Mouse (Mus musculus): ENCODE results near the gene Nyap2.
"Not testable (repeated sequence)": the region's sequence is repeated elsewhere in the genome, so short reads cannot be mapped to it uniquely, and the experiment has no call there.

The Nyap2 gene

DNA sequence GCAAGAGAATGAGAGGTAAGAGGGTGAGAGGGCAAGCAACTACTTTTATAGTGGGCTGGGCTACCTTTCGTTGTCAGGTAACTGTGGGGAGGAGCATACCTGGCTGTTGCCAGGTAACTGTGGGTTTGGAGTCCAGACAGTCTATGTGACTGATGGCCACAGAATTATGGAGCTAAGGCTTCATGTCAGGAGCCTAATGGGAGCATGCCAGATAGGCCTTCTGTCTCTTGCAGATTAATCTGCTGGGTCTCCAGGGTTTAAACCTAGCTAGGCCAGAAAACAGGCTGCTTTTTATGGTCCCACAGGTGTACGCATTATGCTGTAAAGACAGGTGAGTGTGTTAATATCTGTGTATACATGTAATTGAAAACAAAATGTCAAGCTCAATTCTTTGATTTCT lies 132.8 kb downstream of the Nyap2 start:
- DNase-seq: no peak

DNA sequence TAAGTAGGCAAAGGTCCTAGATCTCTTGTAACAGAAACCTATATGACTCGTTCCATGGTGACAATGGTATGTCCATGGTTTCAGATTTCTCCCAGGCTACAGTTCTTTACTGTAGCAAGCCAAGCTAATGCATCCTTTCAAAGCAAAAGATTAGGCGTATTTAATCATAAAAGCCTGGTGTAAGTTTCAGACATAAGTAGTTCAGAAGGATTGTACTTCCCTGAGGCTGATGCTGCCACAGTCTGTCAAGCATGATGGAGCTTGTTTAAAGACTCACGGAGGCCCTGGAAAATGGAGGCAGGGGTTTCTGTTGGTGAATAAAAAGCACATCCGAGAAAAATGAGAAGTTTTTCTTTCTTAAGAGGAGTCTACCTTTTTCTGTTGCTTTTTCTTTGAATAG lies 134.7 kb downstream of the Nyap2 start:
- DNase-seq: no peak

DNA sequence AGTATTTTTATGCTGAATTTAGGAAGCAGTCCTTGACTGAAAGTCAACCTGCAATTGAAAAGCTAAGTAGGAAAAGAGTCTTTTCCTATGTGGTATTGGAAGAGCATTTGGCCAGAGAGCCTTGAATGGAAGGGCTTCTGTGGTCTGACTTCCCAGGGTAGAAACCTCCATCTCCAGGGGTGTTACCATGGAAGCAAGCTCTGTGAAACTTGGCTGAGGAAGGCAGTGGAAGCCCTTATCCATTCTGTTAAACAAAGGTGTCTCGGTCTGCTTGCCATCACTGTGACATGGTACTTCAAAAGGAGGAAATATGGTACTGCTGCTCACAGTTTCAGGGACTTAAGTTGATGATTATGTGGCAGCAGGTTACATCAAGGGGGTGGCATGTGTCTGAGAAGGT lies 143.0 kb downstream of the Nyap2 start:
- DNase-seq: no peak

DNA sequence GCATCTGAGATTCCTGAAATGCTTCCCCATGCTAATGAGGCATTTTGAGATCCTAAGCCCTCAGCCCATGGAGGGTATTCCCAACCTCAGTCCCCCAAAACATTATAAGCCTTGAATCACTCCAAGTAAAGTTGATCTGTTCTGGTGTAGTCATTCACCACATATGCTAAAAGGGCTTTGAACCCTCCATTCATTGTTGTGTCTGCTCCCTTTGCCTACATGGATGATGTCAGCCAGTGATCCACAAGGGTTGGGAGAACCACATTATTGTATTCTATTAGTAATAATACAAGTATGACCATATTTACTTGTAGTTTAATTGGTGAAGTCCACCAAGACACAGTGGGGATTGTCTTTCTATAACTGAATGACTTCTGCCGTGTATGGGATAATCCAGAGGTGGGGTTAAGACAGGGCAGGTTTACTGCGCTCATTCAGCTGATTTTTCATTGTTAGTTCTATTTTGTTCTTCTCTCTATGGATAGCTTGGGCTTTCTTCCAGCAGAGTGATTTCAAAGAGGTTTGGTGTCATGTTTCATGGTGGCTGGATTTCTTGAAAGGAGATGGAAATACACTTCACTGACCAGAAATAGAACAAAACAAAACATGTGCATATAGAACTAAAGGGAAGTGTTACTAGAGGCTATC lies 155.1 kb downstream of the Nyap2 start:
- DNase-seq: no peak

- DNase-seq: not testable (repeated sequence)
These were observed 155.6 kb downstream of the Nyap2 start for GRCm38 (mm10) chr1:81232407-81232789.

DNA sequence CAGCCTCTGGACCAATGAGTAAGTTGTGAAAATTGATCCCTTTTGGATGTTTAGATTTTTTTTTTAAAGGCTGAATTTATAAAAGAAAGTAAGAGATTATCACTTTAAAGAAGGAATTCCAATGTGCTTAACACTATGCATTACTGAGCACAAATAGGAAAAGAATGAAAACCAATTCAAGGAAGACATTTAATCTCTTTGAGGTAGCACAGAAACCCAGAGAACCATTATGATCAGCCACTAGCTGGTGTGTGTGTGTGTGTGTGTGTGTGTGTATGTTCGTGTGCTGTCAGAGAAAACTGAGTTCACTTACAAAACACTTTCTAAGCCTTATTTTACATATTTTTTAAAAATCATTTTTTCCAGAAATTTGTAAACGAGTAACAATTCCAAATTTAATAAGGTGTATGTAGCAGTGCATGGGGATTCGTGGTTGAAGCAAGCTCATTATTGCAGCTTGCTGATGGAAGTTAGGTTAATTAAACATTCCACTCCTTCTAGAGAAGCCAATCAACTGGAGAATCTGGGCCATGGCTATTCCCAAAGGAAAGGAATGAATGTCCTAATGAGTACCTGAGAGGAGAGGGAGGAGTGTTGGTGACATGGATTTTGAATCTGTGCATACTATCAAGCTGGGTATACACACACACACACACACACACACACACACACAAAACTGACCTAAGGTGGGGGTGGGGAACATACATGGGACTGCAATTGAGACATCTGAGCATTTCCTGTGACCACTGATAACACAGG lies 171.9 kb downstream of the Nyap2 start:
- DNase-seq: no peak

DNA sequence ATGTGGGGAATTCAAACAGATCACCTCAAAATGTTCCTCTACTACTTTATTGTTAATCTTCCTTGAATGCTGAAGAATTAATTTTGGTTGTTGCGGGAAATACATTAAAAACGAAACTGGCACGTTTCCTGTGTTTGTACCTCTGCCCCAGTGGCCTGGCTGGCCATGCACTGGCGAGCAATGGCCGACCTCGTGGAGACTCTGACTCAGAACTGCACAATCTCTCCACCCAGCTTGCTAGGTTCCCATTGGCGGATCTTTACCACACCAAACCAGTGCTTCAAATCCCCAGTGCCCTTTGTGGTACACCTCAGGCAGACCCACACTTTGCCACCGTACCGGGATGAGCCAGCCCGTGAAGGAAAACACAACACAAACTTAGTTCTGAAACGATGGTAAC lies 173.3 kb downstream of the Nyap2 start:
- no peak for DNase-seq

DNA sequence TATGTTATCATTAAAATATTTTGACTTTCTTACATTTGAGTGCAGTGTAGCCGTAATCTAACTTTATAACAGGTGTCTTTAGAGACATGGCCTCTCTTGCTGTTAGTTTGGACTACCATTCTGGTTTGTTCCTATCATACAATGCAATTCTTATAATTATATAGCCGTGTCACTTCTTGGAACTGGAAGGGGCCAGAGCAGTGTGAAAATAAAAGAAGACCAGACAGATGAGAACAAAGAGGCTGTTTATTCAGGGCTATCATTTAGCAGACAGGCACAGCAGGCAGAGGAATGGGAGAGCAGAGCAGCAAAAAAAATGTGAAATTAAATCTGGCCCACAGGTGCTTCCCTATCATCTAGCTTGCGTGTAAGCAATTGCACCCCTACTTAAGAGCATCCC lies 189.7 kb downstream of the Nyap2 start:
- DNase-seq: no peak

DNA sequence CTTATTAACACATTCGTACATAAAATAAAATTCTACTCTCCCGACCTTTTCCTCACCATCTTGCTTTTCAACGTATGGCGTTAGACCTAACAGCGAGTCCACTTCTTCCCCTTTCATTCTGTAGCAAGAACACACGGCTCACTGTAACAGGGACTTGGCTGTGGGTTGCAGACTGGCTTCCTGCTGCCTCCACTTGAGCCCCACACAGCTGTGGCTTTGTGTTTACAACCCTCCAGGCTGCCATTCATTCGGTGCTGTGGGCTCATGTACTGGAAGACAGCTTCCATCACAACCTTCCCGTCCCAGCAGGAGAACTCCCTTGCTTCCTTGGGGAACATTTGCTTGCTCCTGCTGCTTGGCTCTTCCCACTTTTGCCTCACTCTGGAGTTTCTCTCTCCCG lies 204.2 kb downstream of the Nyap2 start:
- no peak for DNase-seq

GRCm38 (mm10) chr1:81285633-81286032 lies 208.9 kb downstream of the Nyap2 start:
- DNase-seq: no peak

GRCm38 (mm10) chr1:81287088-81287487 lies 210.3 kb downstream of the Nyap2 start:
- DNase-seq: peak; percentile 5

GRCm38 (mm10) chr1:81300735-81301134 lies 224.0 kb downstream of the Nyap2 start:
- DNase-seq: no peak

DNA sequence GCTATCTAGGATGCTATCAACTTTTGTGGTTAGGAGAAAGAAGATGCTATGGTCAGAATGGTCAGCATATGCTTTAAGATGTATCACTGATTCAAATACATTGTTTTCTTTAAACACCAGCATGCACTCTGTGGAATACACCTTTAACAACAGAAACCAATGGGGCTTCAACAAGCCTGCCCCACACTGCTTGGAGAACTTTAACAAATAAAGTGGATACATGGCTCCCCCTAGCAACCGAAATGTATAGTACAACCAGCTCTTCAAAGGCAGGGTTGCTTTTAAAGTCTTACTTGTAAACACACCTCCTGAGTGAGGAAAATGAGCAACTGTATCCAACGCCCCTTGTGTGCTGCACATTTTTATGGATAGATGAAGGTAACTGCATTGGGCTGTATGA lies 224.9 kb downstream of the Nyap2 start:
- DNase-seq: no peak

- no peak for DNase-seq
These were observed 226.6 kb downstream of the Nyap2 start for GRCm38 (mm10) chr1:81303389-81303788.

DNA sequence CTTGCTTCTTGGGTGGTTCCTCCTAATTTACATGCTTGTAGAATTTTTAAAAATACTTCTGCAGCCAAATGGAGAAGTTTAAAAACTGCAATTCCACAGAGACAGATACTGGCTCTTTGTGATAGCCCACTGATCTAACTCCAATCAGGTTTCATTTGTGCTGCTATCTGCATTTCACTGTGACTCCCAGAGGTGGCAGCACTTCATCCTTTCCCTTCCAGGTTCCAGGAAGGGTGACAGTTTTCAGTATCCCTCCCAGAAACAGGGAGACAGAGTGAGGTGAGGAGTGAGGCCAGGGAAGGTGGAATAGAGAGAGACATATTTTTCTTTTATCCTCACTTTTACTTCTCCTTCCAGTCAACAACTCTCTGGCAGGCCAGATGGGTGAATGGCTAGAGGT lies 230.7 kb downstream of the Nyap2 start:
- DNase-seq: no peak

- DNase-seq: no peak
These were observed 231.2 kb downstream of the Nyap2 start for GRCm38 (mm10) chr1:81307934-81308333.

- DNase-seq: peak; percentile 57
These were observed 233.4 kb downstream of the Nyap2 start for GRCm38 (mm10) chr1:81310087-81310626.

- peak; percentile 66 for DNase-seq
These were observed 239.7 kb downstream of the Nyap2 start for GRCm38 (mm10) chr1:81316403-81316994.

- DNase-seq: no peak
These were observed 240.3 kb downstream of the Nyap2 start for GRCm38 (mm10) chr1:81316995-81317413.

DNA sequence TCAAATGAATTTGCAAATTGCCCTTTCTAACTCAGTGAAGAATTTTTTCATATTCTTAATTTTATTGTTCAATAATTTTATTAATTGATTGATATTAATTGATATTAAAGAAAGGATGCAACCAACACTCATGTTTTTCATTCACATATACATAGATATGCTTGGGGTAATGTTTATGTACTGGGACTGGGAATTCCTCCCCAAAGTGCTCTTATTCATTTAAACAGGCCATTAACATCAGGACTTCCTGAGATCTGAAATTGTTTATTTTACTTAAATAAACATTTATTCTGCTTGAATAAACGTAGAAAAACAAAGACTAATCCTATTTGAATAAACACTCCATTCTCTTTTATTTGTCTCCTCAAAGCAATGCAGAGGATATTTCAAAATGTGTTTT lies 311.0 kb downstream of the Nyap2 start:
- DNase-seq: no peak
